Mouse (Mus musculus) brain, adult 10 weeks (tissue): Measurements from ENCODE around the gene Tbc1d15. TPM values are rescaled to one million over a fixed set of nuclear protein-coding genes. Genes with fewer than 3 reads are reported as not detected.

Source experiments
- polyA plus RNA-seq: library from polyadenylated mRNA; stranded (reverse); fragments of 350-450 nt; fragmentation: Illumina TruSeq; extraction: RNeasy Lipid Tissue Mini Kit (QIAGEN cat#74804); gene quantifications from one replicate; pipeline ENCODE4 v1.2.3, GENCODE M21; 2015; ENCODE audit warnings: low read depth, low replicate concordance

Gene Tbc1d15
- polyA plus RNA-seq: 44.7 TPM

DNA sequence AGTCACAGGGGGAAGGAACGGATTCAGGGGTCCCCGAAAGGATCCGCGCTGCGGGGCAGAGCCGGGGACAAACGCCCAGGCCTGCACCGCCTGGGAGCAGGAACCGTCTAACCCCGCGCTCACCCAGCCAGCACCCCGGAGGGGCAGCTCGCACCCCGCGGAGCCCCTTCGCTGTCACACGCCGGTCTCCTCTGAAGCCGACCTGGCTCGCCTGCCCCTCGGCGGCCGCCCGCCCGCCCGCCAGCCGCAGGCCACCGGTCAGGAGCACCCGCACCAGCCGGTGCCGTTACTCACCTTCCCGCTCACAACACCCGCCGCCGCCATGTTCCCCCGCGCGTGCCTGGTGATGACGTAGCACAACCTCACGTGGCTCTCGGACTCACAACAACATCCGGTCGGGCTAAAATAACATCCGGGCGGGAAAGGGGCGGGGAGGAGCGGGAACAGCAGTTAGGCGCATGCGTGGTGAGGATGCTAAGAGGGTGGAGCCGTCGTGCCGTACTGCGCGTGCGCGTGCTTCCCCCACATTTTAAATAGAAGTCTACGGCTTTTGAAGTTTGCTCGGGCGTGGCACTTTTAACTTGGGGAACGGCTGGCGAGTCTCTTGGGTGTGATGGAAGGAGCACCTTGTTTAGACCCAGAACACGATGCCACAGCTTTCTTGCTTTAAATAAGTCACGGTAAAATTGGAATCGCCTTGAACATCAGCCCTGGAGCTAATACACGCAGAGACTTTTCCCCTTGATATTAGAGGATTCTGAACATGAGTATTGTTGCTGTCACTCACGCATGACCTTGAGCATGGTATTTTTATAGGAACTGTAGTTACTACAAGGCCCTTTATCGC is at the start of gene Tbc1d15:
TSS of gene Tbc1d15 (minus strand) at position 380 of the 847 bp plus-strand sequence.

DNA sequence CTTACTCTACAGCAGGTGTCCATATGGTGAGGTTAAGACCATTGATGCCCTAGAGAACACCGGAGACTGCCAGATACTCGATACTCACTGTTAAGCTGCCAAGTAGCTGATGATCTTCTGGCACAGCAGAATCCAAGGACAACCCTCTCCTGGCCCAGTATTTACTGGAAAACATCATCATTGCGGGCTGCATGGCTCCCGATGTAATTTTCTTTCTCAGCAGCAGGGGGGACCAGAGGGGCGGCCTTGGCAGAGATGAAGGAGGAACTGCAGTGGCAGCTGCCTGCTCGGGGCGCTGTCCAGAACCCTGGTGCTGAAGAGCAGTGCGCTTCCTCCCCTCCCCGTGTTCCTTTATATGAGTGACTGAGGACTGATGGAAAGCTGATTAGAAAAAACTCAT is 66.6 kb downstream of the Tbc1d15 start, which contains the start of gene Tph2:
TSS of gene Tph2 (minus strand) at position 326 of the 400 bp plus-strand sequence.

Other genes starting within 250 kb of the Tbc1d15 start
- gene Tph2, start 66.4 kb downstream of the Tbc1d15 start, polyA plus RNA-seq: 14.2 TPM
- 48.3 TPM for gene Rab21, start 64.1 kb upstream of the Tbc1d15 start, polyA plus RNA-seq
- 27.0 TPM for gene Tmem19, start 111.0 kb upstream of the Tbc1d15 start, polyA plus RNA-seq
- gene Thap2, start 133.0 kb upstream of the Tbc1d15 start, polyA plus RNA-seq: 11.5 TPM
- 45.9 TPM for gene Zfc3h1, start 133.5 kb upstream of the Tbc1d15 start, polyA plus RNA-seq